Mouse (Mus musculus): ENCODE measurements around the gene Fam57b. TPM values are rescaled to one million over a fixed set of nuclear protein-coding genes. Genes with fewer than 3 reads are reported as not detected.
A peak's percentile ranks its signal among the peaks of the same experiment; 100 is the strongest.

The Fam57b gene
- polyA plus RNA-seq, 1 experiment = 2.9 TPM

GRCm38 (mm10) chr7:126795387-126796317, 1.8 kb upstream of the Fam57b start:
- H3K27me3 ChIP-seq (ENCODE audit: control insufficient read depth, insufficient read depth, low read length) = no peaks in the 10 kb centered on the region
- WGBS = 92% methylated on average over 16 of the region's 16 CpGs
- peaks cover 39% of the 10 kb centered on the region for H3K4me1 ChIP-seq (replicated peaks; ENCODE audit: control insufficient read depth, insufficient read depth, low read length)
- TF ChIP-seq CTCF (IDR thresholded peaks at IDR 0.05; ENCODE audit: borderline replicate concordance, control insufficient read depth, extremely low read depth, insufficient read depth, low read length, poor library complexity) (no peak), POLR2A (IDR thresholded peaks at IDR 0.05; ENCODE audit: control insufficient read depth, extremely low read depth, insufficient read depth, low read length, poor library complexity) (no peak)
- no peak overlapping the region for H3K27ac ChIP-seq (ENCODE audit: control insufficient read depth, insufficient read depth, low read length)
- DNase-seq = no peak
- H3K36me3 ChIP-seq (ENCODE audit: control insufficient read depth, insufficient read depth, low read length) = no peaks in the 10 kb centered on the region
- H3K4me3 ChIP-seq (ENCODE audit: control insufficient read depth, insufficient read depth, low read length) = no peak overlapping the region

DNA sequence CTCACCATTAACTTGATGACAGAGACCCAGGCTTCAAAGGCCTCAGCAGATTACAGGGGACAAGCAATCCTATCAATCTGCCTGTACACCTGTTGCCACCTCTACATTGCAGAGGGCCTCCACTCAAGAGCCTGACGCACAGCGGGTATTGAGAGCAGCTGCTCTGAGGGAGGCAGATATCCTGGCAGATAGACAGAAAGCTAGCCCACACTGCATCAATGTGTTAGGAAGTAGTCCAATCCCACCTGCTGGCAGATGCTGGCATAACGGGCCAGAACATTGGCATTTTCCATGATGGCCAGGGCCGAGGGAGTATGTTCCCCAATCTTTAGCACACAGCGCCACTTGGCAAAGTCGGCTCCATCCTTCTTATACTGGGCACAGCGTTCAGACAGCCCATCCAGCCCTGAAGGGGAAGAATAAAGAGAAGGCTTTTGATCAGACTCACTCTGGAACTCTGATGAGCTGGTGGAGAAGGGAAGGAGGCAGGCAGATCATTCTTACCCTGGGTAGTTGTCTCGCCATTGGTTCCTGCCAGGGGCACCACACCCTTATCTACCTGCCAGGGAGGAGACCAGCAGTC, 1.0 kb upstream of the Fam57b start:
- H3K27ac ChIP-seq (ENCODE audit: control insufficient read depth, insufficient read depth, low read length) = no peak overlapping the region
- H3K27me3 ChIP-seq (ENCODE audit: control insufficient read depth, insufficient read depth, low read length) = no peaks in the 10 kb centered on the region
- no peak for DNase-seq
- WGBS = 78% methylated on average over 8 of the region's 8 CpGs
- H3K36me3 ChIP-seq (ENCODE audit: control insufficient read depth, insufficient read depth, low read length) = no peaks in the 10 kb centered on the region
- peaks cover 37% of the 10 kb centered on the region for H3K4me1 ChIP-seq (replicated peaks; ENCODE audit: control insufficient read depth, insufficient read depth, low read length)
- TF ChIP-seq POLR2A (IDR thresholded peaks at IDR 0.05; ENCODE audit: control insufficient read depth, extremely low read depth, insufficient read depth, low read length, poor library complexity) (no peak), CTCF (IDR thresholded peaks at IDR 0.05; ENCODE audit: borderline replicate concordance, control insufficient read depth, extremely low read depth, insufficient read depth, low read length, poor library complexity) (no peak)
- H3K4me3 ChIP-seq (ENCODE audit: control insufficient read depth, insufficient read depth, low read length) = no peak overlapping the region

GRCm38 (mm10) chr7:126798127-126799049, 920 bp downstream of the Fam57b start:
- TF ChIP-seq CTCF (IDR thresholded peaks at IDR 0.05; ENCODE audit: borderline replicate concordance, control insufficient read depth, extremely low read depth, insufficient read depth, low read length, poor library complexity) = no peak
- no peak for TF ChIP-seq POLR2A (IDR thresholded peaks at IDR 0.05; ENCODE audit: control insufficient read depth, extremely low read depth, insufficient read depth, low read length, poor library complexity)
- DNase-seq = peak; percentile 58
- no peaks in the 10 kb centered on the region for H3K27me3 ChIP-seq (ENCODE audit: control insufficient read depth, insufficient read depth, low read length)
- no peaks in the 10 kb centered on the region for H3K36me3 ChIP-seq (ENCODE audit: control insufficient read depth, insufficient read depth, low read length)
- H3K27ac ChIP-seq (ENCODE audit: control insufficient read depth, insufficient read depth, low read length) = peak overlapping the region; percentile 72
- peak overlapping the region; percentile 84 for H3K4me3 ChIP-seq (ENCODE audit: control insufficient read depth, insufficient read depth, low read length)
- 1% methylated on average over 40 of the region's 40 CpGs for WGBS
- peaks cover 31% of the 10 kb centered on the region for H3K4me1 ChIP-seq (replicated peaks; ENCODE audit: control insufficient read depth, insufficient read depth, low read length)

GRCm38 (mm10) chr7:126799050-126799467, 1.6 kb downstream of the Fam57b start:
- Histone ChIP-seq H3K4me1 (replicated peaks; ENCODE audit: control insufficient read depth, insufficient read depth, low read length) (peaks cover 25% of the 10 kb centered on the region), H3K36me3 (ENCODE audit: control insufficient read depth, insufficient read depth, low read length) (no peaks in the 10 kb centered on the region), H3K4me3 (ENCODE audit: control insufficient read depth, insufficient read depth, low read length) (peak overlapping the region; percentile 84), H3K27ac (ENCODE audit: control insufficient read depth, insufficient read depth, low read length) (peak overlapping the region; percentile 72), H3K27me3 (ENCODE audit: control insufficient read depth, insufficient read depth, low read length) (no peaks in the 10 kb centered on the region)
- WGBS = under 1% methylated on average over 32 of the region's 36 CpGs
- peak; percentile 89 for TF ChIP-seq POLR2A (IDR thresholded peaks at IDR 0.05; ENCODE audit: control insufficient read depth, extremely low read depth, insufficient read depth, low read length, poor library complexity)
- peak; percentile 71 for TF ChIP-seq CTCF (IDR thresholded peaks at IDR 0.05; ENCODE audit: borderline replicate concordance, control insufficient read depth, extremely low read depth, insufficient read depth, low read length, poor library complexity)
- DNase-seq = peak; percentile 95

DNA sequence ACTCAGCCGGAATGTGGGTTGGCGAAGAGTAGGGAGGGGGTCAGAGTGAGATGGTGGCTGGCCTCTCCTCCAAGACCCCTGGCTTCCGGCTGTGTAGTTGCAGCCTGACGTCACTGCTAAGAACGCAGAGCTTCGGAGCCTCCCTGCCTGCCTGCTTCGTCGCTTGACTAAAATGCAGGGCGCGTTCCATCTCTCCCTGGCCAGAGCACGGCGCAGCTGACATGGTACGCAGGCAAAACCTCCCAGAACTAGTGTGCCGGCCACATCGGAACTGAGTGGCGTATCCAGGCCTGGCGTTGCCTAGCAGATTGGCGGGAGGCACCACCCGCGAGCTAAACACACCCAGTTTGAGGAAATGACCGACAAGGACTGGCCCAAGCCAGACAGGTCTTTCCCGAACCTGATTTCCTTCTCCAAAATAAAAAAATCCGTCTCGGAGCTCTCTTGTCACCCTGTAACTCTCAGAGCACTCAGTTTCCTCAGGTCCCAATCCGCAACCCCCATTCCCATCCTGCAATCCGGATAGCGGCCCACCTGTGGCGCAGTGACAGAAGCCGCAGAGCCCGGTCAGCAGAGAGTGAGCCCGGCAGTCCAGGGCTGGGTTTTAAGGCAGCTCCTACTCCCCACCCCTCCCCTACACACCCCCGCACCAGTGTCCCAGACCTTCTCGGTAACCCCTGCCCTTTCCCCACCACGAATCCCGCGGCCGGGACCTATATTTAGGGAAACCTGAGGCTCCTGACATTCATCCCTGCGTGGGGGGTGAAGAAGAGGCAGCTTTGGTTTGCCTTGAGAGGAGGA, 2.2 kb downstream of the Fam57b start:
- WGBS = 9% methylated on average over 35 of the region's 38 CpGs
- peak; percentile 49; the same call in 1 of the 2 replicates for TF ChIP-seq CTCF (IDR thresholded peaks at IDR 0.05; ENCODE audit: borderline replicate concordance, control insufficient read depth, extremely low read depth, insufficient read depth, low read length, poor library complexity)
- TF ChIP-seq POLR2A (IDR thresholded peaks at IDR 0.05; ENCODE audit: control insufficient read depth, extremely low read depth, insufficient read depth, low read length, poor library complexity) = peak; percentile 43
- Histone ChIP-seq H3K36me3 (ENCODE audit: control insufficient read depth, insufficient read depth, low read length) (no peaks in the 10 kb centered on the region), H3K27me3 (ENCODE audit: control insufficient read depth, insufficient read depth, low read length) (no peaks in the 10 kb centered on the region), H3K4me3 (ENCODE audit: control insufficient read depth, insufficient read depth, low read length) (peak overlapping the region; percentile 50), H3K4me1 (replicated peaks; ENCODE audit: control insufficient read depth, insufficient read depth, low read length) (peaks cover 20% of the 10 kb centered on the region), H3K27ac (ENCODE audit: control insufficient read depth, insufficient read depth, low read length) (peak overlapping the region; percentile 61)
- DNase-seq = no peak

Measured in thymus, adult 2 months (tissue).